Mouse (Mus musculus): ENCODE data around the gene Irf2bp2. TPM values are rescaled to one million over a fixed set of nuclear protein-coding genes. Genes with fewer than 3 reads are reported as not detected.
A peak's percentile ranks its signal among the peaks of the same experiment; 100 is the strongest.
"Not testable (repeated sequence)": the region's sequence is repeated elsewhere in the genome, so short reads cannot be mapped to it uniquely, and the experiment has no call there.

The Irf2bp2 gene
- total RNA-seq, 2 experiments from 2014 or later = 91.0 to 110 TPM

DNA sequence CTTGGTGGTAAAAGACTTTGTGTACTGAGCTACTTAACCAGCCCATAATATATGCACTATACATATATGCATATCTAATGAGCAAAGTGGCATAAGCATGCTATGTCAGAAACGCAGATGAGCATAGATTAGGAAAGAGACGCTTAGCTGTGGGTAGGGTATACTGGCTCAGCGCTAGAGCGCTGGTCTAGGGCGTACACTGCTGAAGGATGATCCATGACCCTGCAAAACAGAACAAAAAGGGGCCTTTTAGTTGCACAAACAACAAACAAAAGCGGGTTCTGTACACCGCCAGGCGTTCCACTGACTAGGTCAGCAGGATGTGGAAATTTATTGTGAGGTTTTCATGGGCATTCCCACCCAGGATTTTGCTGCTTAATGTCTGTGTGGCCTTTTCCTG lies 8.9 kb upstream of the Irf2bp2 start:
- DNase-seq = no peak

DNA sequence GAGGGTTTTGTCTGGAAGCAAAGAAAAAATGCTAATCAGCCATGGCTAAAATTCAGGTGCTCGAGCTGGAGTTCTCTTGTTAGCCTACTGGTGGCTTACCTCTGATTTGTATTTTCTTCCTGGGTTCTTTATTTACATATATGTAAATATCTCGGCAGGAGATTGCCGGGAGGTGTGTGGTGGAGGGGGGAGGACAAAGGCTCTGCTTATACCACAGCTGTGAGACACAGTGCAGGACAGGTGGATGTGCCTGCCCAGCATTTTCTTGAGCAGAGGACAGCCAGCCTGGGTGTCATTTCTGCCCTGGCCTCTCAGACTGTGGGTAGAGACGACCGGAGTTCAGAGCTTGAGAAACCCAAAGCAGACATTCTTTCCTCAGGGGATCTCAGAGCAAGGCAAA lies 7.5 kb upstream of the Irf2bp2 start:
- DNase-seq = peak; percentile 2

DNA sequence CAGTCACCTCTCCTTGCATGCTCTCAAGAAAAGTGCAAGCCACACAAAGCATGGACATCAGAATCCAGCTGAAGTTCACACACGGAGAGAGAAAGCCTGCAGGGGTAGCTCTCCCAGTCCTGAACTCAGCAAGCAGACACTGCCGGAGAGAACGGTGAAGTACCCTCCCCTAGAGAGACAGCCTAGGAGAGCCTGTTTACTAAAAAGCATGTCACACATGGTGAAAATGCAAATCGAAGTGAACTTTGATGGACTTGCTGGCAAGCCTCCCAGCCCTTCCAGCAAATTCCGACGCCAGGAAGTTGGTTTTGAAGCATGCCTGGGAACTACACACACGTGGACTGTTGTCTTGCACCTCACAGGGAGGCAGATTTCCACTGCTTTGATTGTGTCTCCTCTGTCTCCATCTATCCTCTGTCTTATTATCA lies 7.0 kb upstream of the Irf2bp2 start:
- peak; percentile 52 for DNase-seq

DNA sequence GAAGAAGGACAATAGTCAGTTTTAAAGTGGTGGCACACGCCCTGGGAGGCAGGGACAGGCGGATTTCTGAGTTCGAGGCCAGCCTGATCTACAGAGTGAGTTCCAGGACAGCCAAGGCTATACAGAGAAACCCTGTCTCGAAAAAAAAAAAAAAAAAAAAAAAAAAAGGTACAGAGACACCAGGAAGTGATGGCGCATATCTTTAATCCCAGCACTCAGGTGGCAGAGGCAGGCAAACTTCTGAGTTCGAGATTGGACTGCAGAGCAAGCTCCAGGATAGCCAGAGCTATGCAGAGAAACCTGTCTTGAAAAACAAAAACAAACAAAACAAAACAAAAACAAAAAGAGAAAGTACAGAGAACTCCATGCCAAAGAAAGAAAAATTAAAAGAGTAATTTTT lies 6.6 kb upstream of the Irf2bp2 start:
- not testable (repeated sequence) for DNase-seq

DNA sequence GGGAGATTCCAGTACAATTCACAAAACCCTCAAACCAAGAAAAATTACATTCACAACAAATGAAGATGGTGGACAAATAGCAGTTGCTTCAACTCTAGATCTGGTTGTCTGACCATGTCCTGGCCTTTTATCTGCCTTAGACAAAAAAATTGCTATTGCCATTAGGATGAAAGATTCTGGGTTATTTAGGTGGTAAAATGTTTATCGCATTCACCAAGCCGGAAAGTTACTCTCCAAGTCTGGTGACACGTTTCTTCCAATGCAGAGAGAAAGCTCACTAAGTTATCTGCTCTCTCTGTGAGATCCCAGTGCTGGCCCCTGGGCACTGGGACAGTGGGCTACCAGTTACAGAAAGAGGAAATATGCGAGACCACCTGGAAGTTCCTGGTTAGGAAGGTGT lies 5.5 kb upstream of the Irf2bp2 start:
- DNase-seq = no peak

DNA sequence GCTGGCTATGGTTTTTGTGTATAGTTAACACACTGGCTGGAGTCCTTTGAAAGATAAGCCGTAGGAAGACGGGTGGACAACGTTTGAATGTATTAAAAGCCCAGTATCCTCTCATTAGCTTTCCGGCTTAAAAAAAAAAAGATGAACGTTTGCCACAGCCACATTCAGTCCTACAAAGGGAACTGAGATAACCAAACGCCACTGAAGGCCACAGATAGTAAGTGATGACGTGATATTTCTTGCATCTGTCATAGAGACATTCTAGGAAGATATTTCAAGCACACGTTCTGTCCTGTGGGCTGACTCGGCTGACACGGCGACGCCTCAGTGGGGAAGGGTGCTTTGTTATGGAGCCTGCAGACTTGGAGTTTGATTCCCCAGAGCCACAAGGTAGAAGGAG lies 4.4 kb upstream of the Irf2bp2 start:
- DNase-seq = peak; percentile 35

DNA sequence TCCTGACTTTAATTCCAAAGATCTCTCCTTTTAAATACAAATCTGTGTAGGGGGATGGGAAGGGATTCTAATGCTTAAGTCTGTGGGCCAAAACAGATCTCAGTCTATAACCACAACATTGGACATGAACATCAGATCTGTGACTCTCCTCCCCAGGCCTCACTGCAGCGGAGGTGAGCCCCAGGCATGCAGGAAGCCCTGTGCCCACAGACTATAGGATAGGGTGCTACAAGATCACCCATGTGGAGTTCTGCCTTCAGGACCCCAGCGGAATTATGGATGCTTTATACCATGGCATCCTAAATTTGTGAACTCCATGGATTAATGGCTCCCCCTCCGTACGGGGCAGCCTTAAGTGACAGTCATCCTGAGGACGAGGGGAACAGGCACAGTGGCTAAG lies 2.9 kb upstream of the Irf2bp2 start:
- DNase-seq = no peak

DNA sequence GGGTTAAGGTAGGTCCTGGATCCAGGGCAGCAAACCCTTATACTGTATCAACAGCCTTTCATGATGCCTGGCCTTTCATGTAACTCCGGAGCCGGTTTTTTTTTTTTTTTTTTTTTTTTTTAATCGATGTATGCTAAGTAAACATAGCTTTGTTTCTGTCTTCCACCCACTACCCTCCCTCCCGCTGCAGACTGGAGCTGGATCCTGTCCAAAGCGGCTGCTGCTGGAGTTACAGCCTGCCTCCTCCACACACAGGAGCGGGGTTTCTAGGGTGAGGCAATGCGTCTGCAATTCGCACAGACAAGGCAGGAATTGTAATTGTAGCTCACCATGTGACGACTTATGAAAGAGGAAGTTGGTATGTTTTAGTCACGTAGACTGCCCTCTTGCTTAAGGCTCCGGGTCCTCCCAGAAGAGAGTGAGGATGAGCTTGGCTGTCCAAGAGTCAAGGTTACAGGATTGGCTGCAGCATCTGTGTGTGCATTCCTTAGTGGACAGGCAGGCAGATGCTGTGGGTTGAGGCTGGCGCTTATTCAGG lies 2.4 kb upstream of the Irf2bp2 start:
- DNase-seq = peak; percentile 89

DNA sequence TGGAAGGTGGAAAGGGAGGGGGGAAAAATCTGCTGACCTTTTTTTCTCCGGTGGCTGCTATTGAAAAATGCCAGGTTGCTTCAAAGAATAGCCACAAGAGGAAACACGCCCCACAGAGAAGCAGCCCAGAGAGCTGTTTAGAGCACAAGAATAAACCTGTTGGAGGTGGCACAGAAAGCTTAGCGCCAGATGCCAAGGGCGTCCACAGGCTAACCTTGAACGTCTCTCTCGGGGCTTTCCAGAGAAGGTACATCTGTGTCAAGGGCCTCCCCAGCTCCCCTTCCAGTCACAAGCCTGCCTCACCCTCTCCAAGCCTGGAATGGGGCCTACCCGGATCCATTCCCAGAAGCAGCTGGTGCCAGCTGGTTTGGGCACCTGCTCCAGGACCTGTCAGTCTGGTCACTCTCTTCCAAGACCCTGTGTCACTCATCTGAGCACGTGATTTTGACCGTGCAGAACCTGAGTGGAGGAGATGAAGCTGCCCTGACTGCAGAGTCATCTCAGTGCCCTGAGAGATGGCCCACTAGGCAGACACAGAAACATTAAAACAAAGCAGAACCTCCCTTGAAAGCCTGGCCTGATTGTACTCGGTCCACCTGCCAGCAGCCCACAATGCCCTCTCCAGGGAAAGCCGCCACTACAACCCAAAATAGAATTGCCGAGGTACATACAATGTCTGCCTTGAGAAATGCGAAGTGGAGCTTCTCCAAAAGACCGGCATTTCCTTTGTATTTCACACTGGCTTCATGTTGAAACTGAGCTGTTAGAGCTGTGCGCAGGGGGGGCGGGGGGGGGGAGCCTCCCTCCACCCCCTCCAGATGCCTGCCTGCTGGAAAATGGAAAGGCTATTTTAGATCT lies 1.6 kb upstream of the Irf2bp2 start:
- peak; percentile 85 for DNase-seq

DNA sequence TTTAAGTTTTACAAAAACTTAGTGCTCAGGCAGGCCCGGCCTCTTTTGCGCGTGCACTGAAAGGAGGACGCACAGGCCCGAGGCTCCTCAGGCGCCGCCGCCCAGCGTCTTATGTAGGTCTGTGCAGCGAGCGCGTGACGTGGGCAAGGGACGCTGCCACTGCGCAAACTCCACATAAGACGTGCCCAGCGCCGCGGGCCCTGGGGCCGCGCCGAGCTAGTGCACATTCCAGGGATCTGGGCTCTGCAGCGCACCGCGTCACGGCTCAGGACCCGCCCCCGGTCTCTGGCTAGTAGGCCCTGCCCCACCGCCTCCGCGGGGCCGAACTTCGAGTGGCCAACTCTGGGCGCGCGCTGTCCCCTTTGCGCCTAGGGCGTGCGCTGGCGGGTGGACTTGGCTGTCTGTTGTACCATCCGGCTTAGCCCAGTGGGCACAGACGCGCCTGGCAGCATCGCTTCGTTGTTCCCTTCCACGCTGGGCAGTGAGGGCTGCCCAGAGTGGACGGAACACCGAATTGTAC lies 755 bp upstream of the Irf2bp2 start:
- peak; percentile 99 for DNase-seq

DNA sequence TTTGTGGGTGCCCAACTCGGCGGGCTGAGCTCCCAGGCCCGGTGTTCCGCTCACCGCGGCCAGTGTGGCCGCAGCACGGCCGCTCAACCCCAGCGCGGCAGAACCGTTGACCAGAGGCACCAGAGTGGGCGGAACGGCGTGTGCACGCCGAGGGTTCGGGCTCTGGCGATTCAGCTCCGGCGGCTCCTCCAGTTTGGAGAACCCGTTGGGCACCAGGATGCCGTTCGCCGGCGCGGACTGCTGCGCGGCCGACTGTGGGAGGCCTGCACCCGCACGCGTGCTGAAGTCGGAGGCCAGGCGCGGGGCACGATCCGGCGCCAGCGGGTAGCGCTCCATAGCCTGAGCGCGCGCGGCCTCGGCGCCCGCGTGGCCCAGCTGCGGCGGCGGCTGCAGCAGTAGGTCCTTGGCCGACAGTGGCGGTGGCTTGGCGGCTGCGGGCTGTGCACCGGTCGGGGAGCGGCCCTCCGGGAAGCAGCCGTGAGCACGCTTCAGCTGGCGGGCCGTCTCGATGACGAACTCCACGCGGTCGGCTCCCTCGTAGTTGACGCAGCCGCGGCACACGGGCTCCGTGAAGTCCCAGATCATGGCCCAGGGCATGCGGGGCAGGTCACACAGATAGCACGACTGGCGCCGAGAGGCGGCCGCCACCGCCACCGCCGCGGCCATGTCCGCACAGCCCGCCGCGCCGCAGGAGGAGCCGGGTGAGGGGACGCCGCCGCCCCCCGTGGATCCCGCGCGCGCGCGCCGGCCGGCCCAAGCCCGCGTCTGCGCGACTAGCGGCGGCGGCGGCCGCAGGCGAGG lies 815 bp downstream of the Irf2bp2 start:
- DNase-seq = peak; percentile 60

DNA sequence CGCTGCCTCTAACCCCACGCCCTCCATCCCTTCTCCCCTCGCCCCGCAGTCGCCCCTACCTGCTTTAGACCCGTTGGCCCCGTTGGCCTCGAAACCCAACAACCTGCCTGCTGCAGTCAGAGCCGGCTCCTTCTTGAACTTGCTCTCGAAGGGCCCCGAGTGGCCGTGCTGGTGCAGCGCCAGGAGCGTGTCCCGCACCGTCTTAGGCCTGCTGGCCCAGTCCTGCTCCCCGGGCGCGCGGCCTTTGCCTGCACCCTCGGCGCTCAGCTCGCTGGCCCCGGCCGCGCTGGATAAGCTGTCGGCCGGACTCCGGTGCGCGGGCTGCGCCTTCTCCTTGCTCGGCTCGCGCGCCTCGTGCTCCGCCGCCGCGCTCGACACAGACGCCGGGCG lies 1.4 kb downstream of the Irf2bp2 start:
- peak; percentile 71 for DNase-seq

DNA sequence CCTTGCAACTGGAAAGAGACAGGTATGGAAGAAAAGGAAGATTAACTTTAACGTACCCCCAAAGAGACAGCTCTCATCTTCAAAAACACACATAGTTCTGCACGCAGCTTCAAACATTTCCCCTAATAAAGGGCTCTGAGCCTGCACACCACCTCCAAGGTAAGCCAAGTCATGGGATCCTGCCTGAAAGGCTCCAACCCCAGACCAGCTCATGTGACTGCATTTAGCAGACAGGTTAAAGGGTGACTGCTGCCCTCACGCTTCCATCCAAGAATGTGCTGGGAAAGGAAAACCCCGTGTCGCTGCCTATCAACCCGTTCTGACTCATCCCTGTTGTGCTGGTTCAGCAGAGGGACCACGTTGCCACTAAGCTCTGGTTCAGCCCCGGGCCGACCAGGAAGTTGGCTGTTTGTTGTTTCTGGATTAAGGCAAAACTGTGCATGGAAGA lies 1.9 kb downstream of the Irf2bp2 start:
- peak; percentile 76 for DNase-seq

DNA sequence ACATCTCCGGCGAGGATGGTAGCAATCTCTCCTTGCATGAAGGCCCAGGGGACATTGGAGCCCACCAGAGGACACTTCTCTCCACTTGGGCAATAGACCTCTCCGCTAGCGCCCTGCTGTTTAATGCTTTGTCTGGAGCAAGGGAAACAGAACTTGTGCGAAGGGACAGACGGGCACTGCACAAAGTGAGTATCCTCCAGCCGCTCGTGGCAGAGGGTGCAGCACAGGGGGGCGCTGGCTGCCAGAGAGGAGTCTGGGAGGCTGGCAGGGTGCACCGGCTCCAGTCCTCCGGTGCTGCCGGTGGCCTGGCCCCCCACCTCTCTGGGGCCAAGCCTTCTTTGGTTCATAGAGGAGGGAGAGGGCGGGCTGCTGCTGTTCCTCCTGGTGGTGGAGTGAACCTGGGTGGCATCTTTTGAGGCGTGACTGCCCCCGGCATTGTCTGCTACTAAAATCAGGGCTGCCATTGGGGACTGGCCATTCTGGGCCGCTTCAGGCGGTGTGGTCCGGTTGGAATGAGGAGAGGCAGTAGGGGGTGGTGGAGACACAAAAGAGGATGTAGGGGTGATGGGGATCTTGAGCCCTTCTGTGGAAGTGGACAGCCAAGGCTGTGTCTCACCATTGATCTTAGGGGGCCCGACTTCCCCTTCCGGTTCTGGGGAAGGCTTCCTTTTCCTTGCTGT lies 2.5 kb downstream of the Irf2bp2 start:
- DNase-seq = peak; percentile 65

DNA sequence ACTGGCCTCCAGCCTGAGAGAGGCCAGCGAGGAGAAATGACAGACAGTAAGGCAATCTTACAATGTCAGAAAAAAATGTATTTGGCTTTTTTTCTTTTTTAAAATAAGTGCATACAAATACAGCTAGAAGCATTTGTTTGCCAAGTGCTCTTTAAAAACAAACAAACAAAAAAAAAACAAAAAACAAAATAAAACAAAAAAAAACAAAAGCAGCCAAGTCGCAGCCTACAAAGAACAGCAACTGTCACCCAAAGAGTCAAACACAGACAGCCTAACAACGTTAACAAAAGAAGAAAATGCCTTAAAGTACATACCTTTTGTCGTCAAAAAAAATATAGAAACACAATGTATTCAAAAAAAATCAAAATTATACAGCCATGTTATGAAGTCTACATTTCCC lies 3.2 kb downstream of the Irf2bp2 start:
- no peak for DNase-seq

DNA sequence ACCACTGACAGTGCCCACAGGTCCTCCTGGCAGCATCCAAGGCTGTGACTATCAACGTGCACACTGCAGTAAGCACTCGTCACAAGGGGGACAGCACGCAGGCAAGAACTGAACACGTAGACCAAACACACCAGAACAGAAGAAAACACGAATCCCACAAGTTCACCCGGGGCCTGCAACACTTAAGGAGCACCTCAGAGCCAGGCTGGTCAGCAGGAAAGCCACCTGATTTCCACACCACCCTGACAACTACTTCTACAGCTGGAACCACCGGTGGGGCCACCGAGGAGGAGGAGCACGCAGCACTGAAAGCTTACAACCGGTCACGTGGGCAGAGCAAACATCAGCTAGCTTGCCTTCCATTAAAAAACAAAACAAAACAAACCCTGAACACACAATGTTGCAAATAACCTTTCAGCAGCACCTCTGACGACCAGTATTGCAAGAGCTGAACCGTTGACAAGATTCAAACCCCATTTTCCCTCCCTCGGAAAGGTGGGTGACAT lies 3.7 kb downstream of the Irf2bp2 start:
- peak; percentile 71 for DNase-seq

DNA sequence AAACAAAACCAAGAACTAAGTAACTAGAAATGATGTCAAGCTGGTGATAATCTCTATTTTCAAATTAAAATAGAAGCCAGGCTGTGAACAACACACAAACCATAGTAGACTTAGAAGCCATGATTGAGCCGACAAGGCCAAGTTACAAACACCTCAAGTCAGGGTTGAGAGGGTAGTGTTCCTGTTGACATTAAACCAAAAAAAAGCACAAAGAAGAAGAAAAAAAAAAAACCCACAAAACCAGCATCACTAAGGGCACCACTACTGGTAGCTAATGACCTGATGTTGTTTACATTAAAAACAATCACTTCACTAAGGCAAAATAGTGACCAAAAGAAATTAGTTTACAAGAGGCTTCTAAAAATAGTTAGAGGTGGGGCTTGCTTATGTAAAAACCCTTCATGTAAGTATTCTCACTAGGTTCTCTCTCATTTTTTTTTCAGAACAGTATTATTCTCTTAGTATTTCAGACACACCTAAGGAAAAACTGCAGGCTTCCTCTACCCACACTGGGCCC lies 4.2 kb downstream of the Irf2bp2 start:
- no peak for DNase-seq

DNA sequence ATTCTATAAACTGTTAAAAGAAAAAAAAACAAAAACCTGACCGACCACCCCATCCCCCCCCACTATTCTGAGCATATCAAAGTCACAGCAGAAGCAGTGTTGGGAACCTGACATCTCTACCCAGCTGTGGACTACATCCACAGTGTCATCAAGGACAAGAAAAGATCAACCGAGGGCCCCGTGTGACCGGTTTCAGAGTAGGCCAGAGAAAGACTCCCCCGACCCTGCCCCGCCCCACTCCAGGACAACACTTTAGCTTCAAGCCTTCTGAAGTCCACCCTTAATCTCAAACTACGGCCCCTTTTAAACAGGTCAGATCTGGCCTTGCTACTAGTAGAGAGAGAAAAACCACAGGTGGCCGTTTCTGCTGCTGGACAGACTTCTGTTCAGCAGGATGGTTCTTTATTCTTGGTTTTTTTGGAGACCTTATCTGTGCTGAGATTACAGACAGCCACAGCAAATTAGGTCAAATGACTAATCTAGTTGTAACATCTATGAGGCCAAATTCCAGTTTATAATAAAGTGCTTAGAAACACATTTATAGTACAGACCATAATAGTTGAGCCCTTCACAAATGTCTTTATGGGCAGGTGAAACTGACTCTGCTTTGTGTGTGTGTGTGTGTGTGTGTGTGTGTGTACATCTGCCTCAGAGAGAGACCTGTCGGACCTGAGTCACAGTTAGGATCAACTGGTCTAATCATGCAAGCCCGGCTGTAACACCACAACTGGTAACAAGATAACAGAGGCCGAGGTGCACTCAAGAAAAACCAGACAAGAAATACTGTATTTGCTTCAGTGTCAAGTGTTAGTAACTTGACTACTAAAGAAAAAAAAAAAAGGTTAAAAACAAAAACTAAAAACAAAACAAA lies 4.9 kb downstream of the Irf2bp2 start:
- peak; percentile 57 for DNase-seq

DNA sequence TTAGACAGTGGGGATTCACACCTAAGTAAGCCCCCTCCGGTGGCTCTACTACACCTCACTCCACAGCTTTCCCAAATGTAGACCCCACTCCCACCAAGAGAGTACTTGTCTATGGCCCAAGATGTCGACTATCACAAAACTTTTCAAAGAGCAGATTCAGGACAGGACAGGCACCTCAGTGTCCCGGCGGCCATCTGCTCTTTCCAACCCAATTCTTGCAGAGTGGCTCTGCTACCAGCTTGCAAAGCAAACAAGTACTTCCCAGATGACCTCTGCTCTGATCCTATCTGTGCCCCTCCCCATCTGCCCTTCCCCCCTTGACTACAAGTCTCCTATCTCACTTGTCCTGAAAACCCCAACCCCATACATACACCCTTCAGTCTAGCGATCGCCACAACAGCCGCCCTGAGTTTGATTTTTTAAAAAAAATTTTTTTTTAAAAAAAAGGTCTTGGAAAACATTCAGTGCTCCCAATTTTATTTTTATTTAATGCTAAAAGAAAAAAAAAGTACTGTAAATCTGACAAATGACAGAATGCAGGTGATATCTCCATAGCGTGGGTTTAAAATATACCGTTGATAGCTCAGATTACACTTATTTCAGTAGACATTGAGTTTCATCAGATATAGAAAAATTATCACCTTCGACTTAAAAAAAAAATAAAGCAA lies 5.8 kb downstream of the Irf2bp2 start:
- DNase-seq = peak; percentile 53
